Mouse (Mus musculus) testis, postnatal 10 days (tissue): ENCODE measurements at regions not wholly inside any gene's neighbourhood (a gene's known extent, or its start where the extent isn't known, plus 50 kb on each side); places are given as distances from the start of the nearest gene placed in this dataset.

Experiments
- DNase-seq: peaks from one replicate; pipeline ENCODE4 v3.0.0; 2021; ENCODE audit warnings: low spot score

DNA sequence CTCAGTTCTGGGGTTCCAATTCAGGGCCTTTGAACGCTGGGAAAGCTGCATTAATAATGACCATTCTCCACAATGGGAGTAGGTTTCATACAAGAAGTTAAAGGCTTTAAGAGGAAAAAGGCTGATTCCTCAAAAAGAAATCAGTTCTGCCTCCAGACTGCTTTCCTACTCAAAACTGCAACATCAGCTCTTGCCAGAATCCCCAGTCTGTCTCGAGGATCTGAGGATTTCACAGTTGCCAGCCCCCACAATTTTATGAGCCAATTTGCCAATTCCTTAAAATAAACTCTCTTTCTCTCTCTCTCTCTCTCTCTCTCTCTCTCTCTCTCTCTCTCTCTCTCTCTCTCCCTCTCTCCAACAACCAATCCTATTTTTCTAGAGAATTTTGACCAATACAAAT is 51.3 kb upstream of the Nhs start:
- no peak for DNase-seq
